In genomic region chr9:56010450-56010849, GRCm38 (mm10) we compare ENCODE assay signal across 20 mouse cellular contexts. TPM values are rescaled to one million over a fixed set of nuclear protein-coding genes. Genes with fewer than 3 reads are reported as not detected.
DNase-seq lines count a peak whose midpoint lies in the region; TF ChIP-seq lines count a peak whose summit lies in the region.
"Had no signal": no experiment of that assay in that cellular context is flagged by ENCODE, and none has a peak within 500 bp of the region (broad histone marks: within the 10 kb centered on the region; RNA-seq: fewer than 3 reads in every experiment).

4930563M21Rik (minus strand) TSS chr9:56010550.

- no peaks in the 10 kb centered on the region for H3K27me3 ChIP-seq in testis, adult 2 months (ENCODE audit: control insufficient read depth, insufficient read depth, low read length)
- H3K27me3 ChIP-seq: CH12.LX, Patski had no signal

- DNase-seq in testis, postnatal 14 days (ENCODE audit: low spot score), result no peak
- DNase-seq: adrenal gland, adult 2 months; adrenal gland, adult 8-10 months; adrenal gland, postnatal 10 days; adrenal gland, postnatal 14 days; adrenal gland, postnatal 25 days; adrenal gland, postnatal 36 days; B cell, adult 2 months; cerebellum, adult 11 months; cerebellum, adult 11-12 months; cerebellum, adult 18-20 months; cerebellum, adult 2 months had no signal

- H3K27ac ChIP-seq in testis, adult 2 months (ENCODE audit: control insufficient read depth, insufficient read depth, low read depth, low read length), result no peak within 1 kb of the TSS

- H3K36me3 ChIP-seq in testis, adult 2 months (ENCODE audit: control insufficient read depth, insufficient read depth, low read length), result no peaks in the 10 kb centered on the region
- H3K36me3 ChIP-seq: G1E had no signal

- TF ChIP-seq CTCF in testis, adult 2 months (IDR thresholded peaks at IDR 0.05; ENCODE audit: control insufficient read depth, insufficient read depth, insufficient replicate concordance, low read depth, low read length), result no peak

- H3K4me3 ChIP-seq in testis, adult 2 months (ENCODE audit: control insufficient read depth, low read depth, low read length), result peak within 1 kb of the TSS; percentile 44

- no peaks in the 10 kb centered on the region for H3K4me1 ChIP-seq in testis, adult 2 months (ENCODE audit: control insufficient read depth, insufficient read depth, low read length)

- no peak for TF ChIP-seq POLR2A in testis, adult 2 months (IDR thresholded peaks at IDR 0.05; ENCODE audit: control insufficient read depth, low read depth, low read length)

RNA-seq across cellular contexts. Expression of gene 4930563M21Rik, which starts in this region (rescaled TPM):
- polyA plus RNA-seq in testis, adult 2 months (2012; rRNA removed), result 14.4 and 25.3 TPM in 2 replicates
- polyA plus RNA-seq: activated CD4-positive, CD25-positive, alpha-beta regulatory T cell, adult 4 months; adrenal gland, adult 2 months; brain, embryonic 14.5 days; C2C12; CD4-positive, CD25-positive, alpha-beta regulatory T cell, adult 4 months; cerebellum, adult 2 months; G1E; Patski had no signal
